Mouse (Mus musculus): ENCODE measurements around the gene Nin.

DNA sequence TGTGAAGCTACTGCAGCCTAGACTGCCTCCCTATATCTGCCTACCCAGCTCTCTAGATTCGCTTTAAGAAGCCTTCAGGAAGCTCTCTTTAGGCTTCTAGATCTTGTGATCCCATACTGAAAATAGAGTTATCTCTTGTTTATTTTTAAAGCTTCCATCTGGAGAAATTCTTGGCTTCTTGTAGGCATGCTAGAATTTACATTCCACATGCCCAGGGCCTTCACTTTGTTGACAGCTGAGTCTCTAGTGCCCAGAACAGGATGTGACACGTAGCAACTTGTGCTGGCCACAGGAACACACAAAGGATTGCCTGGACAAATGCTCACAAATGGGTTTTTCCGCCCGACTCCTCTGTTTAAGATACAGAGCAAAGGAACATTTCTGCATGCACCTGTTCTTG, 97.6 kb downstream of the Nin start:
- TF ChIP-seq ELF1 (IDR thresholded peaks at IDR 0.05; ENCODE audit: low read depth, low read length) = no peak
- no peak for TF ChIP-seq KAT2A (conservative IDR thresholded peaks at IDR 0.05; ENCODE audit: low read depth, low read length)
- TF ChIP-seq ZKSCAN1 (IDR thresholded peaks at IDR 0.05; ENCODE audit: low read depth, low read length) = no peak
- no peak for TF ChIP-seq POLR2AphosphoS5 (IDR thresholded peaks at IDR 0.05; ENCODE audit: borderline replicate concordance, low read depth, low read length)
- no peak for TF ChIP-seq MEF2A (IDR thresholded peaks at IDR 0.05; ENCODE audit: extremely low read depth, insufficient replicate concordance, low read depth, low read length, poor library complexity, severe bottlenecking)
- no peak for TF ChIP-seq CHD2 (IDR thresholded peaks at IDR 0.05; ENCODE audit: low read length)
- TF ChIP-seq RCOR1 (IDR thresholded peaks at IDR 0.05; ENCODE audit: low read depth, low read length) = no peak
- no peak for TF ChIP-seq MAX (IDR thresholded peaks at IDR 0.05; ENCODE audit: low read length)
- no peak for TF ChIP-seq GABPA (IDR thresholded peaks at IDR 0.05; ENCODE audit: low read depth, low read length)
- no peak for TF ChIP-seq SMC3 (IDR thresholded peaks at IDR 0.05; ENCODE audit: low read depth, low read length)
- no peak for TF ChIP-seq MAFK (IDR thresholded peaks at IDR 0.05; ENCODE audit: borderline replicate concordance, low read depth, low read length)
- TF ChIP-seq CTCF (IDR thresholded peaks at IDR 0.05 in 2 of 3, conservative IDR thresholded peaks at IDR 0.05 in 1 of 3; ENCODE audit: control insufficient read depth in 1 of 3, insufficient read depth in 1 of 3, low read depth in 2 of 3, low read length in 3 of 3, poor library complexity in 1 of 3, severe bottlenecking in 1 of 3) = no peak
- no peak for TF ChIP-seq POLR2A (IDR thresholded peaks at IDR 0.05; ENCODE audit: control insufficient read depth in 1 of 2, insufficient read depth in 1 of 2, low read depth in 1 of 2, low read length in 2 of 2, poor library complexity in 1 of 2)
- TF ChIP-seq SIN3A (IDR thresholded peaks at IDR 0.05; ENCODE audit: low read length) = no peak

All from MEL (cell line).